Mouse (Mus musculus) erythroblast, adult 5-6 weeks (primary cell): ENCODE data around the gene Cpne6. TPM values are rescaled to one million over a fixed set of nuclear protein-coding genes. Genes with fewer than 3 reads are reported as not detected.

Experiments used
- ATAC-seq: replicated peaks from 2 replicates; pipeline ENCODE4 v1.8.0; 2016; ENCODE audit warnings: moderate number of reproducible peaks, mild to moderate bottlenecking, moderate TSS enrichment, inconsistent platforms; ENCODE audit not compliant: poor library complexity, low FRiP score, severe bottlenecking
- total RNA-seq, 2 experiments: library from RNA; stranded (forward) in 1 of 2; stranded (reverse) in 1 of 2; fragments of 150-400 nt in 1 of 2; fragments of 200-764, 138-1000 nt in 1 of 2; gene quantifications; 2 replicates each; pipeline versions ENCODE4 v1.2.3 to v1.2.4; 2015 to 2017; ENCODE audit warnings: low replicate concordance in 2 of 2

The Cpne6 gene
- total RNA-seq (2015; ENCODE audit: low replicate concordance) (not detected in 2 replicates), total RNA-seq (2017; ENCODE audit: low replicate concordance) (not detected in 2 replicates)

DNA sequence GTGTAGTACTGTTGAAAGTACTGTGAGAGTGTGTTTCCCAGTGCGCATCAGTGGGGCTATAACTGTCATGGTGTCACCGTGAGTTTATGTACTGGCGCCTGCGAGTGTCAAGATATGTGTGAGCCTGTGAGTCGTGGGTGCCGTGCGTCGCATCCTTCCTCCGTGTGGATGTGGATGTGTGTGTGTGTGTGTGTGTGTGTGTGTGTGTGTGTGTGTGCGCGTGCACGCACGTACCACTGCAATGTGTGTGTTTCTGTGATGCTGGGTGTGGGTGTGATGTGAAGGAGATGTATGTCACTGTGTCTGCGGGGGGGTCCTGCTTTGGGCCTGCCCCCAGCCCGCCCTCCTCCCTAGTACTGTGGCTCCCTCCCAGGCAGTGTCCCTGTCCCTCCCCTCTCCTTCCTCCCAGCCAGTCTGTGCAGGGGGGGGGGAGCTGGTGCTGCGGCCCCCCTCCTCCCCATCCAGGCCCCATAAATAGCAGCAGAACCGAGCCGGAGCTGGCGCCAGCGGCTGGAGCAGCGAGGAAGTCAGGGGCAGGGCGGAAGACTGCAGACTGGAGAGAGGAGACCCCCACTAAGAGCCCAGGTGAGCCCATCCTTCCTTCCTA lies at the start of gene Cpne6:
Gene Cpne6, plus strand, starts transcription at position 321 of the 607 bp plus-strand sequence.
- ATAC-seq, result no peak

DNA sequence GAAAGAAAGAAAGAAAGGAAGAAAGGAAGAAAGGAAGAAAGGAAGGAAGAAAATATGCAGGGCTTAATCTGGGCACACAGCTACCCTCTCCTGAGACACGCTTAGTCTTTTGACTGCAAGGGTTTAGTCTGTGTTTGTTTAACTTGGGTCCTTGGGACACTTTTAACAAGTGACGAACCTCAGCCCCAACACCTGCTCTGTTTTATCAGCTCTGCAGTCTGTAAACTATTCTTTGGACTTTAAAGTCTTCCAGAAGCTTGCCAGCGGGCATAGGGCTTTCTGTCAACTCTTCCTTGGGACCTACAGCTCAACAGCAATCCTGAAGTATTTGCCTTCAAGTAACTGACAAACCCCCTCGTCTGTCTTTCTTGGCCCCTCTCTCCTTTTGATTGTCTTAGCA lies 48.5 kb upstream of the Cpne6 start:
- ATAC-seq, result no peak

DNA sequence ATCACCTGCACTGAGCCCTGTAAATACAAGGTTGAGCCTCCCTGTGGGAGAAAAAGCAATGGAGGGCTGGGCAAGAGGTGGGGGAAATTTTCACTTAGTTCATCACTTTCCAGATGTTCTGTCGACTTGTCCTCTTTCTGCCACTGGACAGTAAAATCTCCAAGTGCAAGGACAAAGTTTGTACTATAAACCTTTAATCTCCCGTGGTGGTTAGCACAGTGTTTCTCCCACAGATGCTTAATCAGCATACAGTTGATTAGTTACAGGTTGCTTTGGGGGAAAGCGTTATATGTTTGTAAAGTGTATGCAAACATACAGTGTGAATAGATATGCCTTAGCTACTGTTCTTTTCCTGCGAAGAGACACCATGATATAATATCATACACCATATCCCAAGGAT lies 43.8 kb upstream of the Cpne6 start:
- no peak for ATAC-seq

DNA sequence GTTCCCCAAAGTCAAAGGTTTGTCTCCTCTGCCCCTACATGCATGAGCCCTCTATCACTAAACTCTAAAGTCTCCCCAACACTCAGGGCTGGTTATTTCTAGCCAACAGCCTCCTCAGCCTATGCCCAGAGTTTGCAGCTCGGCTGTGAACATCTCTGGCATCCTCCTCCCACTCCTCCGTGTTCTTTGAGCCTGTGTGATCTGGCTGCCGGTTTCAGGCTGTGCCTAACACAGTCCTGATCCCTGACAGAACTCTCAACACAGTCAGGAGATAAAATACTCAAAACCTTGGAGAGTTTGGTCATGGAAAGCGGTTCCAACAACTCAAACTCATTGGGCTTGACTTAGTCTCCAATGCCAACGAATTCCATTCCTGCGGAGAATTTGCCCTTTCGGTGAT lies 43.1 kb upstream of the Cpne6 start:
- ATAC-seq, result no peak

DNA sequence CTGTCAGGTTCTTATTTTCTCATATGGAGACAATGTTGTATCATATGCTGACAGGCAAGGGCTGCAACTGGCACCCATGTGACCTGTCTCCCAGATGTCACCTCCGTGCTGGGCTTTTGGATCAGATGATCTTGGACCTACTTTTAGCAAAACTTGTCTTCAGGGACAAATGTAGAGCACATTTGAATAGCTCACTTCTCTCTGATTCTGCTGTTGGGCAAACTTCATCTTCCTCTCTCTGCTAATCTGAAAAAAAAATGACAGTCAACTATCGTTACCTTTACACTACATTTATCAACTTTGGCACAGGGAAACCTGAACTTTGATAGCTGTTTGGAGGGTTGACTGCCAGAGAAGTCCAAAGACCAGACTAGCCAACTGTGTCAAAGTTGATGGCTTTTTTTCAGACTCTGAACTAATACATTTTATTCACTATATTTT lies 41.9 kb upstream of the Cpne6 start:
- ATAC-seq, result no peak

DNA sequence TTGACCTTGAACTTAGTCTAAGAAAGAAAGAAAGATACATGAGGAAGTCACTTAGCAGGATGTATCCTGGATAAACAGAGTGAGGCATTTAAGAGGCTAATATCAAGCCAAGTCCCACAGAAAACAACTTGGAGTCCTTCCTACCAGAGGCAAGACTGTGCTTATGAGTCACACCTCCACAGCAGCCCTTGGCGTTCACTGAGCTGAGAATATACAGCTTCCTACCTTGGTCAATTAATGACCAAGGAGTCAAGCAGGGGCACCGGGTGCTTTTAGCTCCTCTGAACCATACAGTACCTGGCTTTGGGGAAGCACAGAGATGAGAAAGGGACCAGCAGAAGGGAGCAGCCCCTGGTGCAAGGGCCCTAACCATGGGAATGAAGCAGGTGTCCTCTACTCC lies 41.2 kb upstream of the Cpne6 start:
- ATAC-seq, result no peak

DNA sequence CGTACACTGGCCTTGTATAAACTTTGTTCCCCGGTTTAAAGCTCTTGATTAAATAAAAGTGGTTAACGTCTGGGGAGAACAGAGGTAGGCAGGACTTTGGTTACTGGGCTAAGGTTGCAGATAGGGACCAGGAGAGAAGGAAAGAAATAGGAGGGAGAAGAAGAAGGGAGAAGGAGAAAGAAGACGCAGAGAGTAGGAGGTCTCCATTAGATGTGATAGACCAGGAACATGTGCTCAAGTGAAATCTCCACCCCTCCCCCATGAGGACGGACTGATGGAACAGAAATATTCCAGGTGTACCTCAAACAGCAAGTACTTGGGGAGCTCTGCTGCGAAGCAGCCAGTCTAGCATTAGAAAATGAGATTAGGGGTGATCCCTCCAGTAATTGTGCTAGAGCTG lies 40.4 kb upstream of the Cpne6 start:
- no peak for ATAC-seq

DNA sequence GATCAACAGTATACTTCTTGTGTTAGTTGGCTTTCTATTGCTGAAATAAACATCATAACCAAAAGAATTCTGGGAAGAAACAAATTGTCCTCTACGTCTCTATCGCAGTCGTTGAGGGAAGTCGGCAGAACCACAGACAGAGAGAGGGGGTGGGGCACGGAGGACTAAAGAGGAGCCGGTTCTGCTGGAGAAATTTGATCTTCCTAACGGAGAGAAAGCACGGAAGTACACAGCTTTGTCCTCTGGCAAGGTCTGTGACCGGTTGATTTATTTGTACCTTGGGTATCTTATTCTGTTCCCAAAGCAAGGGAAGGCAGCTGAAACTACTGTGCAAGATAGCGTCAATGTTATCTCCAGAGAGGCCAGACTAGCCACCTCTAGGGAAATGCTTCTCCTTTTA lies 39.4 kb upstream of the Cpne6 start:
- no peak for ATAC-seq

DNA sequence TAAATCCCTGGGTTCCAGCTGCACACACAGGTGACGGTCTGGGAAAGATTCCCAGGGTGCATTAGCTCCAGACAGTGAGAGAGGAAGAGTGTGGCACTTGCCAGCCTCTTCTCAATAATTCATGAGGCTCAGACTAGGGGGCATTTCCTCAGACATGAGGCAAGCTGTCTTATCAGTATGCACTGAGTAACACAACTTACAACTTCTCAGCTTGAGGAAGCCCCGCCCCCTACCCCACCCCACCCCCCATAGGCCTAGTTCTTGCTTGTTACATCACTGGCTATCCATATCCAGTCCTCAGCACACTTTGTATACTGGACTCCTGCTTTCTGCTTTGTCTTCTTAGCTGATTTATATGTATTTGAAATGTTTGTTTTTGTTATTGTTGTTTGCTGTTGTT lies 34.6 kb upstream of the Cpne6 start:
- ATAC-seq, result no peak

DNA sequence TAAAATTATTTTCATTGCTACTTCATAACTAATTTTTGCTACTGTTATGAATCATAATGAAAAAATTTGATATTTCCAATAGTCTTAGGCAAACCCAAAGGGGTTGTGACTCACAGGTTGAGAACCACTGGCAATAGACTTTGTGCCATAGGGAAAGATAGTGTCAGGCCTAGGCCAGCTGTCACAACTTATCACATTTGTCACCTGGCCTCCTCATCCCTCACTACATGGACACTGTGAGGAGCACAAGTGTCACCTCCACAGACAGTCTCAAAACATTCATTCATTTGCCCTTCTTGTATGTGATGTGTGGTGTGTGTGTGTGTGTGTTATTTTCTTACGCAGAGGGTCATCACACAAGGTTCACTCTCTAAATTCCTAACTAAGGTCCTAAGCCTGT lies 32.8 kb upstream of the Cpne6 start:
- ATAC-seq, result no peak; the same call in 1 of the 2 replicates

DNA sequence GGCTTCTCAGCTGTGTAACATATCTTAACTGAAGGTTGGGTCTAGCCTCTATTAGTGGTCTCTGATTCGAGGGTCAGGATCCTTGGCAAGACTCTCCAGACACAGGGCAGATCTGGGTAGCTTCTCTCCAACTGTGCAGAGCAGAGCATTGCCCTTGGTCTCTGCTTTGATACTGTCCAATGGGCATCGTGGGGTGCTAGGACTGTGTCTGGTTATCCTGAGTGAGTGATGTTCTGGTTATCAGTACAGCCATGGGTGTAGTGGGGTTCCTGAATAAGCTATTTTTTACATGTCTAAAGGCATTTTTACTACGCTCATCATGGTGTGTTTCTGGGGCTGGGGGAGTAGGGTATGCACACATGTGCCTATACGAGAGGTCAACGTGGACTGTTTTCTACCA lies 32.4 kb upstream of the Cpne6 start:
- ATAC-seq, result no peak

DNA sequence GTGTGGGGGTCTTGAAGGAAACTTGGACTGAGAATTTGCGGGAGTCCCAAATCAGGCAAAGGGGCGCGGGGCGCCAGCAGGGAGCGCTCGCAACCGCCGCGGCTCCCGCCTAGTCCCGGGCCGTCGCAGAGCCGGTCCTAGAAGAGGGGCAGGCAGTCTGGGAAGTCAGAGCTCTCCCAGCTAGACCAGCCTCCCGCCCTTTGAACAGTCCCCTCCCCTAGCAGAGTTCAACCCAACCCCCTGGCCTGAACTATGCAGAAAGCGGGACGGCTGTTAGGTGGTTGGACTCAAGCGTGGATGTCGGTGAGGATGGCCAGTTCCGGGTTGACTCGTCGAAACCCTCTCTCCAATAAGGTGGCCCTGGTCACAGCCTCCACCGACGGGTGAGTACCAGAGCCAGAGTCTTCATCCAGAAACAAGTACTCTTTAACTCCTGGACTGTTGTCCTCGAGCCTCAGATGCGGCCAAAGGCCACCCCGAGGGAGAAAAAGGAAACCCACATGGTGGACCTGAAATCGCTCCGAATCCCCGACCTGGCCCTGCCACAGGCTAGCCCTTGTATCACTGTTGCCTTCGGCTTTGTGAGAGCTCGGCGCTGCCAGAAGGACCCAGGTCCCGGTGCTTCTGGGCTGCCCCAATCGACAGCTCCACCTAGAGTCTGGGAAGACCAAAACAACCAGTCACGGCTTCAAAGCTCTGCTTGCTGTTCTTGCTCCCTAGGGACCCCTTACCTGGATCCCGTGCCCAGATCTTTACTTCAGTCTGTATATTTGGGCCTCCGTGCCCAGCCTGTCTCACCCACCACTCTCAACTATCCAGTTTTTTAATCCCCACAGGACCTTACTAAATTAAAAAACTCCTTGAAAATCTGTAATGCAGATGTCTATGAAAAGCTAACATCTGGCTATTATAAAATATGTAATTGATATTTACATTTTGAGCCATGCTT lies 31.3 kb upstream of the Cpne6 start, which contains the start of gene Dhrs4:
Gene Dhrs4, plus strand, starts transcription at position 108 of the 949 bp plus-strand sequence.
- peak; percentile 94 for ATAC-seq

DNA sequence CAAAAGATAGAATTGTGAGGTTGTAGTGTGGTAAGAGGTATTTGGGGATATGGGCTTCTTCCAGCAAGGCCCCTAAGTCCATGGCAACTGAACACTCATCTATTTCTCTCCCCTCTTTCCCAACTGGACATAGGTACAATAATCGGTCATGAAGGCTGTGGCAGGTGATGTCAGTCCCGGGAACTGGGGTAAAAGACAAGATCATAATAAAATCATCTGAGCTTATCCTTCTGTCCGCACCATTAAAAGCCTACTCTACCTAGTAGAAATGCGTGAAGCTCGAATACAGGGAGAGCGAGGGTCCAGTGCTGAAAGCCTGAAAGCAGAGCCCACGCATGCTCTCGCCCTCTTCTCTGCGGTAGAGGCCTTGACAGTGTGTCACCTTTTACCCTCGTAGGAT lies 30.6 kb upstream of the Cpne6 start:
- no peak for ATAC-seq

DNA sequence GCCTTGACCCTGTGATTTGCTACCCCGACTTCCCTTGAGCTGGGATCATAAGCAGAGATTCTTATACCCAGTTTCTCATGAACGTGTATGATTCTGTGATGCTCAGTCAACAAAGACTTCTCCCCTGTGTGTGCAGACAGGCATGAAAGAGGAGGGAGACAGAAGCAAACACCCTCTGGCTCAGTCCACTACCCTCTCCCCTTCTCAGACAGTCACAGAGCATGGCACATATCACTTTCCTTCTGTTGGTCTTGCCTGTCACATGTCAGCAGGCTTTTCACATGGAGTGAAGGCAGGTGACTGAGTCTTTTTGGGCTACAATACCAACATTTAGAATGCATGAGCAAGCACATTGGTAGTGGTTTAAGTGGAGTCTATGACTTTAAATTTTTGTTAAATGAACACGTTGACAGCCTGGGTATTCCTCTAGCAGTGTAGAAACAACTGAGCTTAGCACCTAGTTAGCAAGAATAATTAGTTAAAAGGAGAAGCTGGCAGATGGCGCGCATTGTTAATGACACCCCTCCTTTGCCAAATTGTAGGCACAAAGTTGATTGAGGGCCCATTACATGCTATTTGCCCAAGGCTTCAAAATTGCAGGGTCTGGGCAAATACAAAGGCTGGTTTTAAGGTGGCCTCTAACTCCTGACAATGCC lies 25.7 kb upstream of the Cpne6 start:
- ATAC-seq, result no peak

DNA sequence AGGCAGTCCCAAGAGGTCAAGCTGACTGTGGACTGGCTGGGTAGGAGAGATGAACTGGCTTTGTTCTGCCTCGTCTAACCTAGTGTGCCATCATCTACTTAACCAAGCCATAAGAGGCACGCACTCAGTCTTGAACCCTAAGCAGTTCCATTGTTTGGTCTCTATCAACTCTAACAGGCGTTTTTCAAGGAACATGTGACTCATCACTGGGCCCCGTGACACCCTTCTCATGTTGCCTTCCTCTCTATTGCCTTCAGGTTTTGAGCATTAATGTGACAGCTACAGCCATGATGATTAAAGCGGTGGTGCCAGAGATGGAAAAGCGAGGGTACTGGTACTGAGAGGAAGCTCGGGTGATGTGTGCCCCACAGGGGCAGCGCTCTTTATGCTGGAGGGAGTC lies 23.4 kb upstream of the Cpne6 start:
- ATAC-seq, result no peak

DNA sequence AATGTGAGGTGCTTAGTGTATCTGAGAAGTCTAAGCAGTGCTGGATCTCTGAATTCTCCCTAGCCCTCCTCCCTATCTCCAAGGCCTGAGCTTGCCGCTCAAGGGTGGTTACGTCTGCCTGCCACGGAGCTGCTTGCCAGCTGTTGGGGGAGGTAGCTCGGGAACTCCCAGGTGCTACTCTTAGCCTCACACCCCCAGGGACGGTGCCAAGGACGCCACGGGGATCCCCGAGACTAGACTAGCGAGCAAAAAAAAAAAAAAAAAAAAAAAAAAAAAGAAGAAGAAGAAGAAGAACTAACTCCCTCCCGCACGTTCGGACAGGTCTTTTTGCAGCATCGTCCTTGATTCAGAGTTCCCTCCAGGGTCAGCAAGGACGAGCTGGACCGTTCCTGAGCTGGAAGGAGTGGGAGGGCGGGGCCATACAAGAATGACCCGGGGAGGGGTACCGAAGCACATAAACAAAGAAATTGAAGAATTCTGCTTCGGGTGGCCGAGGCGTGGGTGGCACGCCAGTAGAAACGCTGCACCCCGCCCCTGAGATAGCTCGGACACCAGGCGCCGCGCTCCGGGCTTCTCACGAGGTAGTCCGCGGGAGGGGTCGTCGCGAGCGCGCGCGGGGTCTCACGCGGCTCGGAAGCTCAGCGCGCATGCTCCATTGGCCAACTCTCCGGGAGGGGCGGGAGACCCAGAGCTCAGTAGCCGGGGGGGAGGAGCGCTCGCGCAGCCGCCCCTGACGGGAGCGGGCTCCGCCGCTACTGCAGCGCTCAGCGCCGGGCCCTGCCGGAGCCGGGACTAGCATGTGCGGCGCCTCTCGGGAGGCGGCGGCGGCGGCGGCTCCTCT lies 19.7 kb upstream of the Cpne6 start, which contains the start of gene Carmil3:
Gene Carmil3, plus strand, starts transcription at position 291 of the 841 bp plus-strand sequence.
- no peak for ATAC-seq

DNA sequence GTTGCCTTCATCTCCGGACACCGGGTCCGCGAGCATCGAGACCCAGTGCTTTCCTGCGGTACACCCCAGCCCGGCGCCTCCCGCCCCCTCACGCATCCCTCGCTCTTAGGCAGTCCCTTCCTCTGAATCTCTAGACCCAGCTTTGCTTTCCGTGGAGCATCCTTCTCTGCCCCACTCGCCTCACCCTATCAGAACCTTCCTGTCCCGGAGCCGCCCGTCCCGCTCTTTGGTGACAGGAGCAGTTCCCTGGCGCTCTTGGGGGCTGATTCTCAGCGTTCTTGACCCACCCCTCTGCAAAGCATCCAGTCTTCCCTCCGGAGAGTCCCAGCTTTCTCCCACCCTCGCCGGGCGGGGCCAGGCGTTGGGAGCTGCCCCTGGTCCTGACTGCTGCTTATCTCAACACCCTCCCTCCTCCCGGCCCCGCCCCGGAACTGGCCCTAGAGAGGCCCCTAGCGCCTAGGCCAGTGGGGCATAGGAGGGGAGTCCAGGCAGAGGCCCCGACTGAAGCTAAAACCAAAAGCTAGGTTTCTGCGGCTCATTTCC lies 18.9 kb upstream of the Cpne6 start:
- ATAC-seq, result peak; percentile 77

DNA sequence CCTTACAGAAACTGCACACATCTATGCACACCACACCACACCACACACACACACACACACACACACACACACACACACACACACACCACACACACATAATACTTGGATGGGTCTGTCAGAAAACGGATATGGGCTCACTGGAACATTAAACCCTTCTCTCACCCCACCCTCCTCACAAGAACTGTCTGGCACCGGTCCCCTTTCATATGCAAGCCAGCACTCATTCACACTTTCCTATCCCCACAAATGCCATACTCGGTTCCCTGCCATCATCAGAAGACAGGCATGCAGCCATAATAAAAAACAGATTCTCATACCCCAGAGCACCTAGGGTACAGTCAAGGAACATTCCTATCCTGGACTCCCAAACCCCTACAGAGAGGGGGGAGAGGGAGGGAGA lies 18.1 kb upstream of the Cpne6 start:
- no peak for ATAC-seq

DNA sequence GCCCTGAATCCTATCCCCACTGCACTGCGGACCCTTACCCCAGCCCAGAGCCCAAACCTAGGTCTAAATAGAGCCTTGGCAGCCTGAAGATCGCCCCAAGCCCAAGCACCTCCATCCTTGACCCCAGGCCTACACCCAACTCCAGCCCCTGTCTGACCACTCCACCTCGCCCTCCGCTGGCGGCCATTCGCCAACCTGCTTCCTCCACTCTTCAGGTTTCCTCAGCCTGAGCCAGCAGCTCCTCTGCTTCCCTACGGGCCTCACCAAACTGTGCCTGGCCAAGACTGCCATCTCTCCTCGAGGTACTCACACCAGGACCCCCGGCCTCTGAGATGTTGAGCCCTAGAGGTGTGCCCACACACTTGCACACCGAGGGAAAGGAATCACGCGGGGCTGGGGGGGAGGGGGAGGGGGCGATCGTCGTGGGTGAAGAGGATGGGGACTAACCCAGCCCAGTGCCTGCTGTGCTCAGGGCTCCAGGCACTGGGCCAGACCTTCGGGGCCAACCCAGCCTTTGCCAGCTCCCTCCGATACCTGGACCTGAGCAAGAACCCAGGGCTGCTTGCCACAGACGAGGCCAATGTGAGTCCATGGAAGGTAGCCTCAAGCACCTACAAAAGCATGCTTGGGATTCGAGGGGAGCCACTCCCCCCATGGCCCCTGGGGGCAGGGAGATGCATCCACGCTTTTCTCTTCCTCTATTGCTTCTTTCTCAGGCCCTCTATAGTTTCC lies 14.6 kb upstream of the Cpne6 start:
- ATAC-seq, result no peak
